Mouse (Mus musculus) MEL (cell line): ENCODE measurements around the gene Tmem132e. TPM values are rescaled to one million over a fixed set of nuclear protein-coding genes. Genes with fewer than 3 reads are reported as not detected.

ENCODE experiments used
- DNase-seq: peaks from one replicate; pipeline ENCODE4 v3.0.0; 2011; ENCODE audit warnings: low read depth, low spot score
- H3K27ac ChIP-seq: 2 replicates; pipeline ENCODE4 v1.5.1; 2012; ENCODE audit warnings: low read depth, mild to moderate bottlenecking, control low read depth, low read length, moderate library complexity; ENCODE audit not compliant: control insufficient read depth
- H3K27me3 ChIP-seq, 2 experiments: fragments of 150-350 bp in 1 of 2; sonication (generic) in 1 of 2; 2 replicates each; pipeline ENCODE4 v1.6.1; 2012; ENCODE audit warnings: low read length in 2 of 2, mild to moderate bottlenecking in 2 of 2, improper control_type of control experiment in 1 of 2, moderate library complexity in 1 of 2; ENCODE audit not compliant: insufficient read depth in 2 of 2, control insufficient read depth in 1 of 2
- H3K36me3 ChIP-seq, 2 experiments: 2 replicates each; pipeline ENCODE4 v1.6.1; 2012 to 2014; ENCODE audit warnings: low read length in 2 of 2, improper control_type of control experiment in 1 of 2, inconsistent platforms in 1 of 2, mild to moderate bottlenecking in 1 of 2; ENCODE audit not compliant: insufficient read depth in 2 of 2, control insufficient read depth in 1 of 2
- H3K4me1 ChIP-seq, 2 experiments: fragments of 150-350 bp in 1 of 2; sonication (generic) in 1 of 2; 2 replicates each; pipeline ENCODE4 v1.6.1; 2012; ENCODE audit warnings: low read length in 2 of 2, improper control_type of control experiment in 1 of 2, mild to moderate bottlenecking in 1 of 2; ENCODE audit not compliant: insufficient read depth in 2 of 2, control insufficient read depth in 1 of 2
- H3K4me3 ChIP-seq, 2 experiments: fragments of 150-350 bp in 1 of 2; sonication (generic) in 1 of 2; 2 replicates each; pipeline ENCODE4 v1.5.1; 2012; ENCODE audit warnings: low read depth in 2 of 2, low read length in 2 of 2, mild to moderate bottlenecking in 2 of 2, moderate library complexity in 2 of 2, control low read depth in 1 of 2, improper control_type of control experiment in 1 of 2; ENCODE audit not compliant: control insufficient read depth in 1 of 2, insufficient read depth in 1 of 2
- H3K79me2 ChIP-seq: 2 replicates; pipeline ENCODE4 v1.6.1; 2012; ENCODE audit warnings: mild to moderate bottlenecking, low read length, moderate library complexity; ENCODE audit not compliant: control insufficient read depth, poor library complexity, insufficient read depth
- H3K9ac ChIP-seq: 2 replicates; pipeline ENCODE4 v1.6.1; 2012; ENCODE audit warnings: low read depth, mild to moderate bottlenecking, control low read depth, low read length, moderate library complexity; ENCODE audit not compliant: control insufficient read depth, poor library complexity, severe bottlenecking
- H3K9me3 ChIP-seq: fragments of 150-350 bp; sonication (generic); replicated peaks from 2 replicates; pipeline ENCODE4 v1.6.1; 2012; ENCODE audit warnings: mild to moderate bottlenecking, low read length, improper control_type of control experiment, moderate library complexity; ENCODE audit not compliant: insufficient read depth
- BHLHE40 ChIP-seq: IDR thresholded peaks from 2 replicates; pipeline ENCODE4 v1.6.1; 2012; ENCODE audit warnings: low read depth, mild to moderate bottlenecking, inconsistent platforms, low read length, improper control_type of control experiment, borderline replicate concordance
- CHD1 ChIP-seq: IDR thresholded peaks from 2 replicates; pipeline ENCODE4 v1.6.1; 2012; ENCODE audit warnings: low read depth, mild to moderate bottlenecking, inconsistent platforms, low read length, improper control_type of control experiment
- CHD2 ChIP-seq: IDR thresholded peaks from 2 replicates; pipeline ENCODE4 v1.6.1; 2011; ENCODE audit warnings: low read length, improper control_type of control experiment
- E2F4 ChIP-seq: IDR thresholded peaks from 2 replicates; pipeline ENCODE4 v1.6.1; 2011; ENCODE audit warnings: low read depth, low read length, improper control_type of control experiment, borderline replicate concordance
- ELF1 ChIP-seq: IDR thresholded peaks from 2 replicates; pipeline ENCODE4 v1.6.1; 2014; ENCODE audit warnings: low read depth, mild to moderate bottlenecking, inconsistent platforms, low read length, improper control_type of control experiment, moderate library complexity
- EP300 ChIP-seq, 2 experiments: IDR thresholded peaks; 2 replicates each; pipeline ENCODE4 v1.6.1; 2011; ENCODE audit warnings: improper control_type of control experiment in 2 of 2, low read length in 2 of 2, low read depth in 1 of 2, mild to moderate bottlenecking in 1 of 2
- ETS1 ChIP-seq: IDR thresholded peaks from 2 replicates; pipeline ENCODE4 v1.6.1; 2012; ENCODE audit warnings: low read depth, mild to moderate bottlenecking, inconsistent platforms, low read length, improper control_type of control experiment, moderate library complexity
- JUND ChIP-seq: IDR thresholded peaks from 2 replicates; pipeline ENCODE4 v1.6.1; 2011; ENCODE audit warnings: low read depth, mild to moderate bottlenecking, improper control_type of control experiment, low read length
- KAT2A ChIP-seq: conservative IDR thresholded peaks from 2 replicates; pipeline ENCODE4 v1.6.1; 2012; ENCODE audit warnings: low read depth, low read length, improper control_type of control experiment, inconsistent platforms
- MAFK ChIP-seq: IDR thresholded peaks from 2 replicates; pipeline ENCODE4 v1.6.1; 2011; ENCODE audit warnings: low read depth, mild to moderate bottlenecking, low read length, improper control_type of control experiment, borderline replicate concordance
- MAX ChIP-seq: IDR thresholded peaks from 2 replicates; pipeline ENCODE4 v1.6.1; 2011; ENCODE audit warnings: low read length, improper control_type of control experiment
- MEF2A ChIP-seq: IDR thresholded peaks from 2 replicates; pipeline ENCODE4 v1.6.1; 2014; ENCODE audit warnings: low read depth, mild to moderate bottlenecking, inconsistent platforms, low read length, improper control_type of control experiment; ENCODE audit not compliant: poor library complexity, insufficient replicate concordance, severe bottlenecking; ENCODE audit errors: extremely low read depth
- MYC ChIP-seq: IDR thresholded peaks from 2 replicates; pipeline ENCODE4 v1.6.1; 2011; ENCODE audit warnings: low read depth, mild to moderate bottlenecking, low read length, improper control_type of control experiment, moderate library complexity
- NRF1 ChIP-seq: IDR thresholded peaks from 2 replicates; pipeline ENCODE4 v1.6.1; 2014; ENCODE audit warnings: low read depth, mild to moderate bottlenecking, inconsistent platforms, low read length, improper control_type of control experiment, moderate library complexity; ENCODE audit not compliant: poor library complexity, insufficient read depth, severe bottlenecking
- POLR2A ChIP-seq, 2 experiments: IDR thresholded peaks; 2 replicates each; pipeline ENCODE4 v1.6.1; 2011 to 2012; ENCODE audit warnings: low read length in 2 of 2, mild to moderate bottlenecking in 2 of 2, control low read depth in 1 of 2, improper control_type of control experiment in 1 of 2, low read depth in 1 of 2, moderate library complexity in 1 of 2; ENCODE audit not compliant: control insufficient read depth in 1 of 2, insufficient read depth in 1 of 2, poor library complexity in 1 of 2
- RAD21 ChIP-seq: IDR thresholded peaks from 2 replicates; pipeline ENCODE4 v1.6.1; 2011; ENCODE audit warnings: mild to moderate bottlenecking, low read depth, low read length, improper control_type of control experiment
- RCOR1 ChIP-seq: IDR thresholded peaks from 2 replicates; pipeline ENCODE4 v1.6.1; 2012; ENCODE audit warnings: low read depth, mild to moderate bottlenecking, inconsistent platforms, low read length, improper control_type of control experiment
- SIN3A ChIP-seq: IDR thresholded peaks from 2 replicates; pipeline ENCODE4 v1.6.1; 2012; ENCODE audit warnings: low read length, improper control_type of control experiment, inconsistent platforms
- SMC3 ChIP-seq: IDR thresholded peaks from 2 replicates; pipeline ENCODE4 v1.6.1; 2011; ENCODE audit warnings: low read depth, low read length, improper control_type of control experiment
- TBP ChIP-seq: IDR thresholded peaks from 2 replicates; pipeline ENCODE4 v1.8.0; 2011; ENCODE audit warnings: low read depth, low read length, improper control_type of control experiment
- TCF12 ChIP-seq: IDR thresholded peaks from 2 replicates; pipeline ENCODE4 v1.6.1; 2014; ENCODE audit warnings: low read depth, mild to moderate bottlenecking, inconsistent platforms, low read length, improper control_type of control experiment, moderate library complexity
- UBTF ChIP-seq: IDR thresholded peaks from 2 replicates; pipeline ENCODE4 v1.6.1; 2012; ENCODE audit warnings: low read depth, mild to moderate bottlenecking, inconsistent platforms, low read length, improper control_type of control experiment, moderate library complexity, borderline replicate concordance; ENCODE audit not compliant: insufficient read depth
- USF1 ChIP-seq: IDR thresholded peaks from 2 replicates; pipeline ENCODE4 v1.6.1; 2014; ENCODE audit warnings: low read depth, mild to moderate bottlenecking, inconsistent platforms, low read length, improper control_type of control experiment, moderate library complexity
- ZC3H11A ChIP-seq: IDR thresholded peaks from 2 replicates; pipeline ENCODE4 v1.6.1; 2012; ENCODE audit warnings: low read depth, mild to moderate bottlenecking, inconsistent platforms, low read length, improper control_type of control experiment
- ZMIZ1 ChIP-seq: IDR thresholded peaks from 2 replicates; pipeline ENCODE4 v1.6.1; 2012; ENCODE audit warnings: low read depth, mild to moderate bottlenecking, inconsistent platforms, low read length, improper control_type of control experiment, moderate library complexity
- polyA plus RNA-seq, 2 experiments: library from polyadenylated mRNA; stranded (reverse) in 1 of 2; unstranded in 1 of 2; fragments of >175 nt in 1 of 2; fragments of >200 nt in 1 of 2; gene quantifications; 2 replicates each; pipeline versions ENCODE4 v1.2.1 to v1.2.4; 2012; ENCODE audit warnings: low replicate concordance in 2 of 2, low read depth in 1 of 2; ENCODE audit not compliant: insufficient read length in 2 of 2, insufficient read depth in 1 of 2, missing spikeins in 1 of 2
- total RNA-seq: library from RNA; depleted of rRNA; stranded (reverse); fragments of 300-350 nt; gene quantifications from 2 replicates; pipeline ENCODE4 v1.2.3, GENCODE M21; 2012

Gene Tmem132e
- total and polyA plus RNA-seq, 3 experiments = not detected

DNA sequence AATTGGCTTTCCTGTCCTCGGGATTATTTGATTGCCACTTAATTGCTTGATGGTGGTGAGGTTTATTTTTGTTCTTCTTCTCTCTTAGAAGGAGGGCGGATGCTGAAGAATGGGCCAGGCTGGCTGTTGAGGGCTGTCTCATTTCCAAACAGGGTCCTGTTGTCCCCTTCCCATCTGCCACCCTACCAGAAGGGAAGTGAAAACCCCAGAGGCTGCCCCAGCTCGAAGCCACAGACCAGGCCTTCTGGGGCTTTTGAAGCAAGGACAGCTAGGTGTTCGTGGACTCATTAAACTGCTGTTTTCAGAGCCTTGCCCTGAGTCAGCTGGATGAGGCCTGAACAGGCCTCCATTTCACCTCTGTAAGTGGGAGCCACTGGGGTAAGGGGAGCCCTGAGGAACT is 87.4 kb downstream of the Tmem132e start:
- H3K36me3 ChIP-seq = no peaks in the 10 kb centered on the region
- no peaks in the 10 kb centered on the region for H3K4me1 ChIP-seq
- DNase-seq = no peak
- H3K79me2 ChIP-seq = no peaks in the 10 kb centered on the region
- no peak overlapping the region for H3K9ac ChIP-seq
- TF ChIP-seq SIN3A = no peak
- no peak for TF ChIP-seq NRF1
- no peak for TF ChIP-seq TCF12
- no peak for TF ChIP-seq ZC3H11A
- TF ChIP-seq ZMIZ1 = no peak
- TF ChIP-seq ETS1 = no peak
- TF ChIP-seq EP300 (IDR thresholded peaks at IDR 0.05; ENCODE audit: low read depth in 1 of 2, low read length in 2 of 2) = no peak
- TF ChIP-seq SMC3 = no peak
- no peak for TF ChIP-seq ELF1
- TF ChIP-seq CHD2 = no peak
- no peak for TF ChIP-seq MEF2A
- no peak for TF ChIP-seq UBTF
- TF ChIP-seq KAT2A = no peak
- TF ChIP-seq RCOR1 = no peak
- no peak for TF ChIP-seq E2F4
- TF ChIP-seq JUND = no peak
- no peak for TF ChIP-seq USF1
- TF ChIP-seq MAX = no peak
- TF ChIP-seq RAD21 = no peak
- no peak for TF ChIP-seq CHD1
- no peak overlapping the region for H3K4me3 ChIP-seq
- no peak overlapping the region for H3K27ac ChIP-seq
- H3K27me3 ChIP-seq = no peaks in the 10 kb centered on the region
- no peaks in the 10 kb centered on the region for H3K9me3 ChIP-seq

DNA sequence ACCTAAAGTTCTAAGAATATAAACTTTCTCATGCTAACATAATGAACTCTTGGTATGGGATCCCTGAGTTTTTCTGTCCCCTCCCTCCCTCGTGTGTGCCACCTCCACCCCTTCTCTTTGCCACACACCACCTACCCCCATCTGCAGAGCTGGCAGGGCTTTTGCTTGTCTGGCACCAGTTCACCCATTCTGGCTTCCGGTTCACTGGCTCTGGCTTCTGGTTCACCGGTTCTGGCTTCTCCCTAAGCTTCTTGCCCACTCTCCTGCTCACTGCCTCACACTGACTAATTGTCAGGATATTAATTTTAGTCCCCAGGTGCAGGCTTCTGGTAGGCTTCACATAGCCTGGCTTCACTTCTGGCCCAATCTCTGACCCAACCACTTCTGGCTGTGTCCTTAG is 88.7 kb downstream of the Tmem132e start:
- Histone ChIP-seq H3K79me2 (no peaks in the 10 kb centered on the region), H3K27me3 (no peaks in the 10 kb centered on the region), H3K36me3 (no peaks in the 10 kb centered on the region), H3K9ac (no peak overlapping the region), H3K4me1 (no peaks in the 10 kb centered on the region), H3K4me3 (no peak overlapping the region), H3K27ac (no peak overlapping the region), H3K9me3 (no peaks in the 10 kb centered on the region)
- DNase-seq = no peak
- TF ChIP-seq POLR2A (IDR thresholded peaks at IDR 0.05; ENCODE audit: control insufficient read depth in 1 of 2, insufficient read depth in 1 of 2, low read depth in 1 of 2, low read length in 2 of 2, poor library complexity in 1 of 2) = no peak
- no peak for TF ChIP-seq CHD2
- TF ChIP-seq MAFK = no peak
- TF ChIP-seq MYC = no peak
- no peak for TF ChIP-seq TBP
- TF ChIP-seq BHLHE40 = no peak
- TF ChIP-seq JUND = no peak
